Mouse (Mus musculus): ENCODE measurements around the gene Arl10. TPM values are rescaled to one million over a fixed set of nuclear protein-coding genes. Genes with fewer than 3 reads are reported as not detected.

Gene Arl10
- polyA plus RNA-seq, 1 experiment from 2014 or later: 16.8 TPM

DNA sequence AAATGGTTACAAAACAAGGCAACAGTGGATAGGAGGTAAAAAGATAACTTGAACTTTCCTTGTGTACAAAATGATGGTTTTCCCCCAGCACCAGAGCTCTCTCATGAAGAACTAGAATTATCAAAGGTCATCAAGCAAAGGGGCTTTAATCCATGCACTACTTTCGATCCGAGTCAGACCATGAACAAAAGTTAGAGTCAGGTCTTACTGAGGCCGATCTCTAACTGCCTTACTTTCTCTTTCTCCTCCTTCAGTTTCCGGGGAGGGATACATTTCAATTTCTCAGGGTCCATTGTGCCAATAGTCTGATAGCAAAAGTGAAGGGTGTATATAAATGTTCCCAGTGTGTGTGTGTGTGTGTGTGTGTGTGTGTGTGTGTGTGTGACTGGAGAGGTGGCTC lies 2.2 kb upstream of the Arl10 start:
- no peak for ATAC-seq (replicated peaks; ENCODE audit: low FRiP score)
- H3K9ac ChIP-seq (ENCODE audit: low read depth, low read length): no peak overlapping the region
- WGBS: 77% methylated on average over 4 of the region's 4 CpGs

GRCm38 (mm10) chr13:54575489-54575888 lies 674 bp downstream of the Arl10 start:
- Histone ChIP-seq H3K4me3 (ENCODE audit: low read depth, low read length) (peak overlapping the region; percentile 79), H3K4me2 (peak overlapping the region; percentile 88), H3K27ac (ENCODE audit: low read depth, low read length) (no peak overlapping the region), H3K4me1 (replicated peaks; ENCODE audit: control insufficient read depth, insufficient read depth, low read length) (peaks cover 10% of the 10 kb centered on the region), H3K27me3 (replicated peaks; ENCODE audit: control insufficient read depth, insufficient read depth, low read length) (no peaks in the 10 kb centered on the region), H3K9ac (ENCODE audit: low read depth, low read length) (peak overlapping the region; percentile 80), H3K9me3 (ENCODE audit: control insufficient read depth, low read length) (no peaks in the 10 kb centered on the region), H3K36me3 (ENCODE audit: control insufficient read depth, insufficient read depth, low read length) (peaks cover 5% of the 10 kb centered on the region; the same call in 1 of the 2 replicates)
- 7% methylated on average over 19 of the region's 19 CpGs for WGBS
- peak; percentile 49 for DNase-seq (ENCODE audit: low spot score)
- ATAC-seq (replicated peaks; ENCODE audit: low FRiP score): 0 out of 2 replicates have a peak, but pooled peaks have one; percentile 15

More for the DNA sequence above, 2.2 kb upstream of the Arl10 start:
- H3K4me1 ChIP-seq (replicated peaks; ENCODE audit: control insufficient read depth, insufficient read depth, low read length): peaks cover 5% of the 10 kb centered on the region; the same call in 1 of the 2 replicates
- no peak overlapping the region for H3K4me3 ChIP-seq (ENCODE audit: low read depth, low read length)
- H3K27me3 ChIP-seq (replicated peaks; ENCODE audit: control insufficient read depth, insufficient read depth, low read length): no peaks in the 10 kb centered on the region
- H3K9me3 ChIP-seq (ENCODE audit: control insufficient read depth, low read length): no peaks in the 10 kb centered on the region
- no peak for DNase-seq (ENCODE audit: low spot score)
- H3K27ac ChIP-seq (ENCODE audit: low read depth, low read length): no peak overlapping the region
- 0 out of 2 replicates have a peak, but pooled peaks cover under 1% of the 10 kb centered on the region for H3K36me3 ChIP-seq (ENCODE audit: control insufficient read depth, insufficient read depth, low read length)
- no peak overlapping the region for H3K4me2 ChIP-seq

- 78% methylated on average over 21 of the region's 21 CpGs for WGBS
- no peak for DNase-seq (ENCODE audit: low spot score)
- H3K9me3 ChIP-seq (ENCODE audit: control insufficient read depth, low read length): no peaks in the 10 kb centered on the region
- no peaks in the 10 kb centered on the region for H3K27me3 ChIP-seq (replicated peaks; ENCODE audit: control insufficient read depth, insufficient read depth, low read length)
- H3K9ac ChIP-seq (ENCODE audit: low read depth, low read length): no peak overlapping the region
- H3K4me3 ChIP-seq (ENCODE audit: low read depth, low read length): no peak overlapping the region
- no peak overlapping the region for H3K4me2 ChIP-seq
- no peak overlapping the region for H3K27ac ChIP-seq (ENCODE audit: low read depth, low read length)
- no peak for ATAC-seq (replicated peaks; ENCODE audit: low FRiP score)
- H3K4me1 ChIP-seq (replicated peaks; ENCODE audit: control insufficient read depth, insufficient read depth, low read length): peaks cover 10% of the 10 kb centered on the region
- peaks cover 15% of the 10 kb centered on the region for H3K36me3 ChIP-seq (ENCODE audit: control insufficient read depth, insufficient read depth, low read length)
These were observed 3.1 kb downstream of the Arl10 start for GRCm38 (mm10) chr13:54577652-54578507.

DNA sequence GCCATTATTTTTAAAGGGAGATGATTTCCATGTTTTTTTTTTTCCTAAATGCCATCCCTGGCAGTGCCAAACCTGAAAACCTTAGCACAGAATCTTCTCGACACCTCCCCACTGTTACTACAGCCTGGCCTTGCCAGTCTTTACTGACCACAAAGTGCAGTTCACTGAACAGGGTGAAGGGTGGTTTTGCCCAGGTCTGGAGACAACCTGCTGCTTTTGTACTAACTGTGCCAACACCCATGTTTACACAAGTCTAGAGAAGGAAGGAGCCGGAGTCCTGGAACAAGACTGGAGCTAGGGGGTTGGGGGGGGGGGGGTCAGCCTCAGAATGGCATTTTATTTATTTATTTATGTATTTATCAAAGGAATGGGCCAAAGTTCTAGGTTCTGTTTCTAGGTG lies 6.6 kb downstream of the Arl10 start:
- Histone ChIP-seq H3K9ac (ENCODE audit: low read depth, low read length) (no peak overlapping the region), H3K4me3 (ENCODE audit: low read depth, low read length) (no peak overlapping the region), H3K27me3 (replicated peaks; ENCODE audit: control insufficient read depth, insufficient read depth, low read length) (no peaks in the 10 kb centered on the region), H3K4me2 (no peak overlapping the region), H3K27ac (ENCODE audit: low read depth, low read length) (no peak overlapping the region), H3K9me3 (ENCODE audit: control insufficient read depth, low read length) (no peaks in the 10 kb centered on the region), H3K4me1 (replicated peaks; ENCODE audit: control insufficient read depth, insufficient read depth, low read length) (peaks cover 5% of the 10 kb centered on the region), H3K36me3 (ENCODE audit: control insufficient read depth, insufficient read depth, low read length) (peaks cover 46% of the 10 kb centered on the region)
- ATAC-seq (replicated peaks; ENCODE audit: low FRiP score): no peak
- 85% methylated on average over 2 of the region's 2 CpGs for WGBS
- DNase-seq (ENCODE audit: low spot score): no peak

GRCm38 (mm10) chr13:54582126-54582525 lies 7.3 kb downstream of the Arl10 start:
- H3K4me1 ChIP-seq (replicated peaks; ENCODE audit: control insufficient read depth, insufficient read depth, low read length): peaks cover 5% of the 10 kb centered on the region
- DNase-seq (ENCODE audit: low spot score) (no peak), ATAC-seq (replicated peaks; ENCODE audit: low FRiP score) (no peak)
- no peak overlapping the region for H3K4me2 ChIP-seq
- no peak overlapping the region for H3K27ac ChIP-seq (ENCODE audit: low read depth, low read length)
- H3K36me3 ChIP-seq (ENCODE audit: control insufficient read depth, insufficient read depth, low read length): peaks cover 46% of the 10 kb centered on the region
- H3K9ac ChIP-seq (ENCODE audit: low read depth, low read length): no peak overlapping the region
- no peaks in the 10 kb centered on the region for H3K27me3 ChIP-seq (replicated peaks; ENCODE audit: control insufficient read depth, insufficient read depth, low read length)
- H3K9me3 ChIP-seq (ENCODE audit: control insufficient read depth, low read length): no peaks in the 10 kb centered on the region
- no peak overlapping the region for H3K4me3 ChIP-seq (ENCODE audit: low read depth, low read length)
- WGBS: 74% methylated on average over 10 of the region's 10 CpGs

GRCm38 (mm10) chr13:54582860-54583259 lies 8.0 kb downstream of the Arl10 start:
- no peaks in the 10 kb centered on the region for H3K27me3 ChIP-seq (replicated peaks; ENCODE audit: control insufficient read depth, insufficient read depth, low read length)
- no peaks in the 10 kb centered on the region for H3K9me3 ChIP-seq (ENCODE audit: control insufficient read depth, low read length)
- 90% methylated on average over 5 of the region's 5 CpGs for WGBS
- ATAC-seq (replicated peaks; ENCODE audit: low FRiP score) (no peak), DNase-seq (ENCODE audit: low spot score) (no peak)
- peaks cover 47% of the 10 kb centered on the region for H3K36me3 ChIP-seq (ENCODE audit: control insufficient read depth, insufficient read depth, low read length)
- H3K4me2 ChIP-seq: no peak overlapping the region
- no peak overlapping the region for H3K4me3 ChIP-seq (ENCODE audit: low read depth, low read length)
- H3K4me1 ChIP-seq (replicated peaks; ENCODE audit: control insufficient read depth, insufficient read depth, low read length): peaks cover 5% of the 10 kb centered on the region
- no peak overlapping the region for H3K9ac ChIP-seq (ENCODE audit: low read depth, low read length)
- no peak overlapping the region for H3K27ac ChIP-seq (ENCODE audit: low read depth, low read length)

DNA sequence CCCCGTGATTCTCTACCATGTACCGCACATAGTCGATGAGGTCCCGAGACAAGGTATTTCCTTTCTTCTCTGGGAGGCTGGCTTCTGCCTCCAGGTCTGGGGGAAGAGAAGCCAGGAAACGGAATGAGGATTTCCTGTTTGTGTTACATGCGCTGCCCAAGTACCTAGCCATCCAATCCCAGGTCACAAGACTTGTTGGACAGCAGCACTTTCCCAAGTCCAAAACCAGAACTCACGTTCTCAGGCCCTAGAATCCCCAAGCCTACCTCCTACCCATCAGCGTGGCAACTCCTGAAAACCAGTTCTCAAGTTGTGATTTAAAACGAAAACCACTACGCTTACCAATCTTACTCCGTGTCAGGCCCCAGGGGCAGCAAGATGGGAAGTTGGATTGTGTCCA lies 11.0 kb downstream of the Arl10 start:
- no peak overlapping the region for H3K4me2 ChIP-seq
- DNase-seq (ENCODE audit: low spot score) (no peak), ATAC-seq (replicated peaks; ENCODE audit: low FRiP score) (no peak)
- WGBS: 88% methylated on average over 11 of the region's 11 CpGs
- H3K36me3 ChIP-seq (ENCODE audit: control insufficient read depth, insufficient read depth, low read length): peaks cover 48% of the 10 kb centered on the region
- H3K4me3 ChIP-seq (ENCODE audit: low read depth, low read length): no peak overlapping the region
- peaks cover 8% of the 10 kb centered on the region; the same call in 1 of the 2 replicates for H3K4me1 ChIP-seq (replicated peaks; ENCODE audit: control insufficient read depth, insufficient read depth, low read length)
- H3K27me3 ChIP-seq (replicated peaks; ENCODE audit: control insufficient read depth, insufficient read depth, low read length): no peaks in the 10 kb centered on the region
- H3K9ac ChIP-seq (ENCODE audit: low read depth, low read length): no peak overlapping the region
- H3K27ac ChIP-seq (ENCODE audit: low read depth, low read length): no peak overlapping the region
- H3K9me3 ChIP-seq (ENCODE audit: control insufficient read depth, low read length): no peaks in the 10 kb centered on the region

- DNase-seq (ENCODE audit: low spot score) (no peak), ATAC-seq (replicated peaks; ENCODE audit: low FRiP score) (peak; percentile 43)
- Histone ChIP-seq H3K4me3 (ENCODE audit: low read depth, low read length) (peak overlapping the region; percentile 73), H3K4me1 (replicated peaks; ENCODE audit: control insufficient read depth, insufficient read depth, low read length) (peaks cover 17% of the 10 kb centered on the region), H3K27ac (ENCODE audit: low read depth, low read length) (peak overlapping the region; percentile 28; the same call in 1 of the 2 replicates), H3K4me2 (peak overlapping the region; percentile 73), H3K36me3 (ENCODE audit: control insufficient read depth, insufficient read depth, low read length) (peaks cover 23% of the 10 kb centered on the region), H3K9me3 (ENCODE audit: control insufficient read depth, low read length) (no peaks in the 10 kb centered on the region), H3K9ac (ENCODE audit: low read depth, low read length) (peak overlapping the region; percentile 82), H3K27me3 (replicated peaks; ENCODE audit: control insufficient read depth, insufficient read depth, low read length) (no peaks in the 10 kb centered on the region)
- 1% methylated on average over 24 of the region's 24 CpGs for WGBS
These were observed 14.7 kb downstream of the Arl10 start for GRCm38 (mm10) chr13:54589414-54589995.
